Mouse (Mus musculus) limb, embryonic 14.5 days (tissue): ENCODE measurements at regions not wholly inside any gene's neighbourhood (a gene's known extent, or its start where the extent isn't known, plus 50 kb on each side); places are given as distances from the start of the nearest gene placed in this dataset.

Experiments used
- ATAC-seq: fragments of 200-750 bp; cut with Nextera tagmentation; 2 replicates; pipeline ENCODE4 v1.8.0; 2017; ENCODE audit warnings: low read depth, moderate number of reproducible peaks, moderate TSS enrichment; ENCODE audit not compliant: low FRiP score
- DNase-seq: peaks from one replicate; pipeline ENCODE4 v3.0.0-alpha.2; 2015; ENCODE audit warnings: low spot score
- H3K27ac ChIP-seq: fragments of 300-500 bp; sonication (generic); replicated peaks from 2 replicates; pipeline ENCODE4 v1.5.1; 2014; ENCODE audit warnings: low read depth, mild to moderate bottlenecking, low read length, moderate library complexity, mixed read lengths
- H3K27me3 ChIP-seq: fragments of 300-500 bp; sonication (generic); 2 replicates; pipeline ENCODE4 v1.6.1; 2014; ENCODE audit warnings: low read length, mixed read lengths; ENCODE audit not compliant: control insufficient read depth, insufficient read depth
- H3K36me3 ChIP-seq: fragments of 300-500 bp; sonication (generic); 2 replicates; pipeline ENCODE4 v1.6.1; 2014; ENCODE audit warnings: mild to moderate bottlenecking, low read length, moderate library complexity, mixed read lengths; ENCODE audit not compliant: control insufficient read depth, insufficient read depth
- H3K4me1 ChIP-seq: fragments of 300-500 bp; sonication (generic); 2 replicates; pipeline ENCODE4 v1.6.1; 2014; ENCODE audit warnings: antibody characterized with exemption, low read length, mixed read lengths; ENCODE audit not compliant: control insufficient read depth, insufficient read depth
- H3K4me2 ChIP-seq: fragments of 300-500 bp; sonication (generic); replicated peaks from 2 replicates; pipeline ENCODE4 v1.6.1; 2014; ENCODE audit warnings: low read depth, mild to moderate bottlenecking, low read length, moderate library complexity; ENCODE audit not compliant: severe bottlenecking
- H3K4me3 ChIP-seq: fragments of 300-500 bp; sonication (generic); replicated peaks from 2 replicates; pipeline ENCODE4 v1.5.1; 2014; ENCODE audit warnings: low read length
- H3K9ac ChIP-seq: fragments of 300-500 bp; sonication (generic); 2 replicates; pipeline ENCODE4 v1.6.1; 2014; ENCODE audit warnings: mild to moderate bottlenecking, low read depth, low read length, moderate library complexity; ENCODE audit not compliant: severe bottlenecking
- H3K9me3 ChIP-seq: fragments of 300-500 bp; sonication (generic); 2 replicates; pipeline ENCODE4 v1.6.1; 2016; ENCODE audit warnings: low read length; ENCODE audit not compliant: control insufficient read depth
- POLR2A ChIP-seq: fragments of 200-500 bp; IDR thresholded peaks from 2 replicates; pipeline ENCODE4 v1.8.0; 2012; ENCODE audit warnings: inconsistent platforms, mild to moderate bottlenecking, moderate library complexity, borderline replicate concordance; ENCODE audit not compliant: insufficient read depth, insufficient read length; ENCODE audit errors: extremely low read depth
- WGBS: fragments of 180-500 bp; shearing (Covaris S2); extraction: QIAGEN DNeasy Blood & Tissue Kit; methylation state at CpG from one replicate; pipeline ENCODE4 v1.1.7; 2014; 5-methylcytosine and 5-hydroxymethylcytosine counted together

GRCm38 (mm10) chr3:101519551-101519950 lies 84.9 kb downstream of the Atp1a1 start:
- no peak for TF ChIP-seq POLR2A
- 91% methylated on average over 5 of the region's 5 CpGs for WGBS
- ATAC-seq (no peak), DNase-seq (no peak)
- H3K27ac ChIP-seq = 0 out of 2 replicates have a peak overlapping the region, but pooled peaks have one; percentile 44
- H3K9me3 ChIP-seq = no peaks in the 10 kb centered on the region
- H3K4me1 ChIP-seq = peaks cover 18% of the 10 kb centered on the region
- H3K9ac ChIP-seq = no peak overlapping the region
- H3K4me2 ChIP-seq = no peak overlapping the region
- H3K27me3 ChIP-seq = no peaks in the 10 kb centered on the region
- H3K36me3 ChIP-seq = no peaks in the 10 kb centered on the region
- H3K4me3 ChIP-seq = no peak overlapping the region

DNA sequence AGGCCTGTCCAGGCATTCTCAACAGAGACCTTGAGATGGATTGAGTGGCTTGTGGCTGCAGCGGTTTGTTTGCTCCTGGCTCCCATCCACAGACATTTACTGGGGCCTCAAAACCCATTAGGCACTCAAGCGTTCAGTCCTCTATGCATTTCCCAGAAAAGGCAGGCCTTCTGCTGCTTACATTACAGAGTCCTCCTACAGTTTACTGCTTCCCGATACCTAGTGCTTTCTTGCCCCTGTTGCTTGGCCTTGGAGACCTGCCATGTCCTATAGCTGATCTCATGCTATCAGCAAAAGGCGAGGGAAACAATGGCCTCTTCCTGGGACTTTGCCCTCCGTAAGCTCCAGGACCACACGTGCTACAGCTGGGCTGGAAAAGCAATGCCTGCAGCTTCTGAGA lies 85.7 kb downstream of the Atp1a1 start:
- ATAC-seq = peak; percentile 42; the same call in 1 of the 2 replicates
- H3K4me3 ChIP-seq = no peak overlapping the region
- no peak overlapping the region for H3K9ac ChIP-seq
- TF ChIP-seq POLR2A = no peak
- H3K4me2 ChIP-seq = no peak overlapping the region
- no peaks in the 10 kb centered on the region for H3K9me3 ChIP-seq
- H3K27ac ChIP-seq = 0 out of 2 replicates have a peak overlapping the region, but pooled peaks have one; percentile 44
- H3K4me1 ChIP-seq = peaks cover 19% of the 10 kb centered on the region
- no peaks in the 10 kb centered on the region for H3K27me3 ChIP-seq
- DNase-seq = no peak
- no peaks in the 10 kb centered on the region for H3K36me3 ChIP-seq
- WGBS = 53% methylated on average over 6 of the region's 6 CpGs

DNA sequence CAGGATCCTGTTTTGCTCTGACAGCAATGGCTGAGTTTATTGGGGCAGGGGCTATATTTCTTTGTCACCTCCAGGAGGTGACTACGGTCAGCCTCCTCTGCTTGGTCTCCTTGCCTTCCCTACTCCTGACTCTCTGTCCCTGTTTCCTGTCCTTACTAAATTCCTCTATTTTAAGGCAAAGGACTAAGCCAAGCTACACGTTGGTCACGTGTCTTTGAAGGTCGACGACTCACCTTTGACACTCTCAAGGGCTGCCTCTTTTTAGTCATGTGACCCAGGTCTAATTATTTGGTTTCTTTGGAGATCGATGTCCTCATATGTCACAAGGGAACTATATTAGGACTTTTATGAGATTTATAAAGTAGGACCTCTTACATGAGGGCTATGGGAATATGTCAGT lies 86.9 kb downstream of the Atp1a1 start:
- 72% methylated on average over 6 of the region's 6 CpGs for WGBS
- Histone ChIP-seq H3K27ac (no peak overlapping the region), H3K9me3 (no peaks in the 10 kb centered on the region), H3K36me3 (no peaks in the 10 kb centered on the region), H3K4me3 (no peak overlapping the region), H3K4me1 (peaks cover 22% of the 10 kb centered on the region), H3K9ac (no peak overlapping the region), H3K4me2 (0 out of 2 replicates have a peak overlapping the region, but pooled peaks have one; percentile 5), H3K27me3 (no peaks in the 10 kb centered on the region)
- ATAC-seq (no peak), DNase-seq (no peak)
- TF ChIP-seq POLR2A = no peak

DNA sequence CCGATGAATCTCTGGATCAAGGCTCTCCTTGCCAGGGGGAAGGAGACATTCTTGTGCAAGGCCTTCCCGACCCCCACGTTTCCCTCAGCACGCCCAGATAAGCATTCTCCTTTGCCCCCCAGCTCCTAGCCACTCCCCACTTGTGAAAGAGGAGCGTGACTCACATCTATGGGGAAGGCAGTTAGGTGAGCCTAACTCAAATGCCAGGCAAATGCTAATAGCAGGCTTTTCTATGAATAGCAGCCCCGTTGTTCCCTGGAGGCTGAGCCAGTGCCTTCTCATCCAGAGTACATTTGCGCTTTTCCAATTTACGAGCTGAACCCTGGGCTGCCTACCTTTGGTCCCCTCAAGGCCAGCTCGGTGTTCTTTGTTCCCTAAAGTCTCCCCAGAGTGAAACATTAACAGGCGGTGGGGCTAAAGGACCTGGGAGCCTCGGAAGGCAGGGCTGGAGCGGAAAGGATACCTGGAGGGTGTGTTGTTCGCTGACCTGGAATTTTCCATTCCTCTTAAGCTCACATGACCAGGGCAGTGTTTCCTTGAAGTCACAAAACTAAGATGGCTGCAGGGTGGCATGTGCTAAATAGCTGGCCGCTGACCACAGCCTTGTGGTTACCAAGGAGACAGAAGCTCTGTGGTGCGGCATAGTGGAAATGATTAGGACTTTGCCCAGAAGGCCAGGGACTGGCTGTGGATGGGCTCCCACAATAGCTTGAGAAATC lies 87.5 kb downstream of the Atp1a1 start:
- Histone ChIP-seq H3K27ac (no peak overlapping the region), H3K4me2 (0 out of 2 replicates have a peak overlapping the region, but pooled peaks have one; percentile 5), H3K4me1 (peaks cover 17% of the 10 kb centered on the region), H3K9me3 (no peaks in the 10 kb centered on the region), H3K9ac (no peak overlapping the region), H3K4me3 (no peak overlapping the region), H3K27me3 (no peaks in the 10 kb centered on the region), H3K36me3 (no peaks in the 10 kb centered on the region)
- DNase-seq (no peak), ATAC-seq (no peak)
- WGBS = 39% methylated on average over 14 of the region's 15 CpGs
- no peak for TF ChIP-seq POLR2A

DNA sequence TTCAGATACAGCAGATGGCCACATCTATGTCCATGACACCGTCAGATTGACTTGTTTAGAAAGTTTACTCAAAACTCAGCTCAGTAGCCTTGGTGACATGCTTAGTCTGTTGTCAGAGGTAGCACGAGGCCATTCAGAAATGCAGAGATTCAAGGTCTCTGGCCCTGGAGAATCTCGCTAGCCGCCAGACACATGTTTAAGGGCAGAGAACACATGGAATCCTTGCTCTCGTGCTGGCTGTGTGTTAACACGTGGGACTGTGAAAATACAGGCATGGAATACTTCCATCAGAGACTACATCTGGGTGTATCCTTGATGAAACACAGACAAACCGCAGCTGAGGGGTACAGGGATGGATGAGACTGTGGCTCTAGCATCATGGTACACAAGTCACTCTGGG lies 88.9 kb downstream of the Atp1a1 start:
- ATAC-seq (no peak), DNase-seq (no peak)
- H3K9ac ChIP-seq = no peak overlapping the region
- no peaks in the 10 kb centered on the region for H3K36me3 ChIP-seq
- peaks cover 17% of the 10 kb centered on the region for H3K4me1 ChIP-seq
- H3K4me2 ChIP-seq = no peak overlapping the region
- no peak overlapping the region for H3K4me3 ChIP-seq
- 88% methylated on average over 7 of the region's 7 CpGs for WGBS
- no peak for TF ChIP-seq POLR2A
- no peak overlapping the region for H3K27ac ChIP-seq
- no peaks in the 10 kb centered on the region for H3K27me3 ChIP-seq
- H3K9me3 ChIP-seq = no peaks in the 10 kb centered on the region; the same call in 1 of the 2 replicates
